Mouse (Mus musculus): ENCODE results near the gene Akap7.

GRCm38 (mm10) chr10:25330094-25330493 lies 22.4 kb upstream of the Akap7 start:
- no peak for TF ChIP-seq GATA1 (IDR thresholded peaks at IDR 0.05; ENCODE audit: borderline replicate concordance, low read length)
- no peak for TF ChIP-seq FLI1 (IDR thresholded peaks at IDR 0.05; ENCODE audit: low read length)
